Mouse (Mus musculus) testis, postnatal 10 days (tissue): ENCODE results near the gene Ccdc92b.
A peak's percentile ranks its signal among the peaks of the same experiment; 100 is the strongest.

Experiments used
- DNase-seq: peaks from one replicate; pipeline ENCODE4 v3.0.0; 2021; ENCODE audit warnings: low spot score

The Ccdc92b gene

DNA sequence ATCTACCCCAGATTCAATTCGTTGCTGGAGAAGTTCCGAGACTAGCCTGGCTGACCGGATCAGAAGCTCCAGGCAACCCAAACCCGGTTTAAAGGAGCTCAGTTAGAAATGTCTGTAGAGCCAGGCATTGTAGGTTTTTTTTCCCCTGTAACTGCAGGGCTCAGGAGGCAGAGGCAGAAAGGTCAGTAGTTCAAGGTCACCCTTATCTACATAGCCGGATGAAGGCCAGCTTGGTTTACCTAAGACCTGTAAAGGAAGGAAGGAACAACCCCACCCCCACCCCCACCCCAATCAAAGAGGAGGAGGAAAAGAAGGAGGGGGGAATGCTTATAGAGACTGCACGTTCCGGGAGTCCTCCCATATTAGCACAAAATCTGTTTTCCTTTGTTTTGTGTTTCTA lies 8.0 kb upstream of the Ccdc92b start:
- no peak for DNase-seq

DNA sequence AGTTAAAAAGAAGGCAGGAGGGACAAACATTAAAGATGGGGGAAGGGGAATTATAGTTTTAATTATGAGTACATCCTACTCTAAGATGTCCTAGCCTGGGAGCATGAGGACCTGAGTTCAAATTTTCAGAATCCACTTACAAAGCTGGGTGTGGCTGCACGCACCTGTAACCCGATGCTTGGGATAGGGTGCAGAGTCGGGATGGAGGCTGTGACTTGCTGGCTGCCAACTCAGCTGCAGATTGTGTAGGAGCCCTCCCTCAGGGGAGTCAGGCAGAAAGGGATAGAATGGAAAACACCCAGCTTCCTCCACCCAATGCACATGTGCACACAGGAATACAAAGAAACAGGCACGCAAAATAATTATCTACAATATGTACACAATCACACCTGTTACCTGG lies 6.0 kb upstream of the Ccdc92b start:
- no peak for DNase-seq

DNA sequence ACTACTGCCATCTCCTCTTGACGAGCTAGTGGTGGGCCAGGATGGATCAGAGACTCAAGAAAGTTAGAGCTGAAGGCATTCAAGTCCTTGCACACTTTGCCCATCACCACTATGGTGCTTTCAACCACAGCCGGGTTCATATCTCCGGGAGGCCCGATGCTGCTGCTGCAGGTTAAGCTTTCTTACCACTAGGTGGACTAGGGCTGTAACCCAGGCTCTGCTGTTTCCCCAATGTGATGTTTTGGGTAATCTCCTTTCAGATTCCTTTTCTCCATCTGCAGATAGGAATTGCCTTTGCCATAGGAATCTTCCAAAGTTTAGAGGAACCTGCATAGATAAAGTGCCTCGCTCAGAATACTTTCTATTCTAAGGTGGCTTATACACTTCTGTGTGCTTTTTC lies 3.8 kb upstream of the Ccdc92b start:
- DNase-seq: no peak

DNA sequence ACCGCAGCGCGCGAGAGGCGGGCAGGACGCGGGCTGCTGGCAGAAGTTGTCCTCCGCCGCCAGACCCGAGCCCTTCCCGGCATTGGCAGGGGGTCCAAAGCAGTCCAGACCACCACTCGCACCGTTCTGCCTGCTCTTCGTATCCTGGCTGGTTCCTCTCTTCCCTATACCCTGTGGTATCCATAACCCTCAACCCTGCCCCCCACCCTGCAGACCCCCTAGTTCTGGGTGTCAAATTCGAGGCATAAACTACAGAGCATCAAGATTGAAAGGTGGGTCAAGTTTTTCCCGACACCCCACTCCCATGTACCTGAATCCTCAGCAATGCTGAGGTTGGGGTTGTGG lies 523 bp downstream of the Ccdc92b start:
- DNase-seq: no peak

DNA sequence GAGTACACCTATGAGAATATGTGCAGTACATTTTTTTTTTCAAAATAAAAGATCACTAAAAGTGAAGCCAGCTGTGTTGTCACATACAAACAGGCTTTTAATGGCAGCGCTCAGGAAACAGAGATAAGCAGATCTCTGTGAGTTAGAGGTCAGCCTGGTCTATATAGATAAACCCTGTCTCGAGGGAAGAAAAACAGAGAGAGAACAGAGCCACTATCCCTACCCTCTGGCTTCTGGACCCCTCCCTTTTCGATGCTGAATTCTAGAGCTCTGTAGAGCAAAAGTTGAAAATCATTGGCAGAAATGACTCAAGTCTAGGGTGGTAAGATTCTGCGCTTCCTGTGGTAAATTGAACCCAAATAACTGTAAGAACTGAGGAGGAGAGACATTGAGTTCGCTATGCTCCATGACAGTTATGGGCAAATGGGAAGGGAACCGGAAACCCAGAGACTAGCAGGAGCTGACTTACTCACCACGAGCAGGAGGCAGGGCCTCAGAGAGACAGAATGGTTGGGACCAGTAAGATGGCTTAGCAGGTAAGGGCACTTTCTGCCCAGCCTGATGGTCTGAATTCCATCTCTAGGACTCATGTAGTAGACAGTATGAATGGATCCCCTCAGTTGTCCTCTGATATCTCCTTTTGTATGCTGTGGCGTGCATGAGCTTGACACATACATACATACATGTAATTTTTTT lies 2.7 kb downstream of the Ccdc92b start:
- no peak for DNase-seq

DNA sequence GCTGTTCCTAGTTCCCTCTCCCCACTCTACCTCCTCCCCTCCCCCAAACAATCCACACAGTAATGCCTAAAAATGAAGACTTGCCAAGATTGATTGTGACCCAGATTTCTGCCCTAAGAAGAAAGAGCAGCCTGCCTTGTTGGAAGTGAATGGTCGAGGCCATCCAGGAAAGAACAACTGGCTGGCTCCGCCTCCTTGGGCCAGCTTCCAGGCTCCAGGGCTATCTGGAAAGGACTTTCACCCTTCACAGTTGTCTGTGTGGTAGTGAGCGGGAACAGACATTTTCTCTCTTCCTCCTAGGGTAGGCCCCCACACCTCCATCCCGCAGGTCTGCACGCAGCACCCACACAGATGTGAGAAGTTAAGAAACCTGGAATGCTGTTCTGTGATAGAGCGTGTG lies 4.3 kb downstream of the Ccdc92b start:
- peak; percentile 54 for DNase-seq

DNA sequence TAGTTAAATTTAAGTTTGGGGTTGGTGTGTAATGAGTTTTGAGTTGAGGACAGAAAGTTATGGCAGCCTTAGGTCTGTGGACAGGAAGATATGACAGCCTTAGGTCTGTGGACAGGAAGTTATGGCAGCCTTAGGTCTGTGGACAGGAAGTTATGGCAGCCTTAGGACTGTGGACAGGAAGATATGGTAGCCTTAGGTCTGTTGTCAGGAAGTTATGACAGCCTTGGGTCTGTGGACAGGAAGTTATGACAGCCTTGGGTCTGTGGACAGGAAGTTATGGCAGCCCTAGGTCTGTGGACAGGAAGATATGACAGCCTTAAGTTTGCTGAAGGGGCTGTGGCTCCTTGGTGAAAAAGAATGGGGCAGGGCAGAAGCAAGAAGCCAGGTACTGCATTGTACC lies 5.9 kb downstream of the Ccdc92b start:
- DNase-seq: no peak

DNA sequence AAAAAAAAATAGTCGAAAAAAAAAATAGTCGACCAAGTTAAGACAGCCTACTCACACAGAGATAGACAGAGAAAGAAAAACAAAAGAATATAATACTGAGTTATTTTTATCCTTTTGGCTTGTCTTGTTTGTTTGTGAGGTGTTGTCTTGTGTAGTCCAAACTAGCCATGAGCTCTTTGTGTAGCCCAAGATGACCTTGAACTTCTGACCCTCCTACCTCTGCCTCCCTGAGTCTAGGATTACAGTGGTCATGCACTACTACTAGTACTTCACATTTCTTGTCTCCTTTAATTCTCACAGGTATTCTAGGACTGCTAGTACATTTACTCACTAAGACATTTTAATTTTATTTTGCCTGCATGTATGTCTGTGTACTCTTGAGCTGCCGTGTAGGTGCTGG lies 8.1 kb downstream of the Ccdc92b start:
- DNase-seq: no peak

DNA sequence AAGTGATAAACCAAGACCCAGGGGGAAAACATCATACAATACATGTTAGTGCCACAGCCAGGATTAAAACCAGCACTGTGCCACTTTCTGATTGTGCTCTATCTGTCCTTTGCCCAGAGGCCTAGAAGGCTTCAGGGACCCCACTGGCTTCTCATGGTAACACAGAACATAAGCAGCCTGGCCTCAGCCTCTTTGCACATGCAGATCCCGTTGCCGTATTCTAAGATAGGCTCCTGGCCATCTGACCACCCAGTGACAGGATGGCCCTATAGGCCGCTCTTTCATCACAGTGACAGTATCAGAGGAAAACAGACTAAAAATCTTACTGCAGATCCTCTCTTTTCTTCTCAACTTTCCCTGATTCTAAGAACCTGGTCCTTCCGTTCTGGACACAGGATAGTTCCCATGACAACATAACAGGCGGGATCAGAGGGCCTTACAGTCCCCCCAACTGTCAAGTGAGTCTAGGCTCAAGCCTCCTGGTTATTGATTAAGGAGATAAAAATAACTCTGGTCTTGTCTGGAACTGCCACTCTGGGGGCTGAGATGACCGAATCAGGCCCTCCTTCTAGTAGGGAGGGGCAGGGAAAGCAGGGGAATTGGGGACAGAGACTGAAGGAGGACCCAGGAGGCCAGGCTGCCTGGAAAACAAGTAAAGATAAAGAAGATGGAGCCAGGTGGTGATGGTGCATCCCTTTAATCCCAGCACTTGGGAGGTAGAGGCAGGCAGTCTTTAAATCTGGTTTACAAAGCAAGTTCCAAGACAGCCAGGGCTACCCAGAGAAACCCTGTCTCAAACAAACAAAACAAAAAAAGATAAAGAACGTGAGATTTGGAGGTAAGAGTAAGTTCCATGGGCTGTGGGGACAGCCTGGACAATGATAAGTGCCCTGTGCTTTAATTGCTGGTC lies 12.7 kb downstream of the Ccdc92b start:
- no peak for DNase-seq

DNA sequence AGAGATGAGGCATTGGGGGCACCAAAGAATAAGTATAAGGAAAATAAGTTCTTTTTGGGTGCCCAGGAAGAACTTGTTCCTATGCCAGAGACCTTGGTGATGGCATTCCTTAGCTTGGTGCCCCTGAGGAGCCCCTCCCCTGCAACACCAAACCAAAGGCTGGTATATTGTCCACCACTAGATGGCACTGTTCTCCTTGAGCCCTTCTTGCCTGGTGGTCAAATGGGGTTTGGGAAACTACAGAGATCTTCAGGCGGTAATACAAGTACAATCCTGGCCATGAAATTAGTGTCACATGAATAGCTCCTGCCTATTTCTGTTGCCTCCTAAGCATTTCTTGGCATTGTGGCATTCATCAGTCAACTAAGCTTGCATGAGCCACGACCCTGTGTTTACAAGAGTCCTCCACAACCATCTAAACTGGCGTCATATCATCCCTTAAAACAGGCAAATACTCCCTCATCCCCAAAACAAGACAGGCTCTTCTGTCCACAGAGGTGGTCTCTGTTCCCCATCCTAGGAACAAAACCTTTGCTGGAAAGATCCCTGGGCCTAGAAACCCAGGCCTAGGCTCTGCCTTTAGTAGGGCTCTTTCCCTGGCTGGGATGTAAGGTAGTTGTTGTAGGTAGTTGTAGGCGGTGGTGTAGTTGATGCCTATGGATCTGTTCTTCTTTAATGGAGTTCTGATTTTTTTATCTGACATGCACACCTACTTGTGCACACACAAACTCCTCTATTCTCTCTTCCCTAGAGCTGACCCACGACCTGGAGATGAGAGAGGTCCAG lies 15.3 kb downstream of the Ccdc92b start:
- DNase-seq: peak; percentile 68

DNA sequence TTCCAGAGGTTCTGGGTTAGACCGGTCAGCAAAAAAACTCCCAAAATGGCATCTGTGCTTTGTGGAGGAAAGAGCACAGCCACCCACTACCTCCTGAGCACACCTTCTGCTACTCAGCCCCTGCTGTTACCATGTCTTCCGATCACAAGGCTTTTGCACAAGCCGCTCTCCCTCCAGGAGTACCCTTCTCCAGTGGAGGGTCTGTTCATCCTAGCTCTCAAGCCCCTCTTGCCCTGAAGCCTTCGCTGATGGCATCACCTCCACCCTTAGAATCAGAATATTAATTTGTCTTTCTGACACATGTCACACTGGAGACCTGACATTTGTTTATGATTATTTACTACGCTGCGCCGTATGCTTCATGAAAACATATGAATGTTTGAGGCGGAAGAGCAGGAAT lies 18.1 kb downstream of the Ccdc92b start:
- no peak for DNase-seq

DNA sequence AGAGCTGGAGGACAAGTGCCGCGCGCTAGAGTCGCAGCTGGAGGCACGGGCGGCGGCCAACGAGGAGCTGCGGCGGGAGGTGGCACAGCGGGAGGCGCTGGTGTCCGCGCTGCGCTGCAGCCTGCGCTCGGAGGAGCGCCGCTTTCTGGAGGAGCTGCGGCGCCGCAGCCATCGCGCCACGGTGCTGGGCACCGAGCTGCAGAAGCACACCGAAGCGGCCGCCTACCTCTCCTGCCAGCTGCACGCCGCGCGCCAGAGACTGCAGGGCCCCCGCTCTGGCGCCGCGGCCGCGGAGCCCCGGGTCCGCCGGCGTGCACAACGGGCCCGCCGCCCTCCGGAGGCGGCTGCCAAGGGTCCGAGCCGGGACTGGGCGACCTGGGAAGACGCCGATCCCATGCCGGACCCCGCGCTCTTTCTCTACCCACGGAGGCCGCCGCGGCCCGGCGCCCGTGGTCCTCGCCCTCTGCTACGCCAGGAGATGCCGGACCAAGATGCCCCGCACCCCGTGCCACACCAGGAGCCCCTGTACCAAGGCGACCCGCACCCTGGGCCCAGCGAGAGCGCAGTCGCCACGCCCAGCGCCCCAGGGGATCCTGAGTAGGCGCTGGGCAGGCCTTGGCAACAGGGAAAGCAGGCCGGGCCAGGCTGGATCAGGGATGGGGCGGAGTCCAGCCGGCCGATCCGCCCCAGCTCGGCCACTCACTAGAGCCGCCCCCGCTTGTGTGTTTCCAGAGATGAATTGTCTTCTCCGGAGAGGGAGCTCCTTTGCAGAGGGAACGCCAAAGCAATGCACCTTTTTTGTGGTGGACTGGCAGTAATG lies 18.8 kb downstream of the Ccdc92b start:
- DNase-seq: peak; percentile 85

DNA sequence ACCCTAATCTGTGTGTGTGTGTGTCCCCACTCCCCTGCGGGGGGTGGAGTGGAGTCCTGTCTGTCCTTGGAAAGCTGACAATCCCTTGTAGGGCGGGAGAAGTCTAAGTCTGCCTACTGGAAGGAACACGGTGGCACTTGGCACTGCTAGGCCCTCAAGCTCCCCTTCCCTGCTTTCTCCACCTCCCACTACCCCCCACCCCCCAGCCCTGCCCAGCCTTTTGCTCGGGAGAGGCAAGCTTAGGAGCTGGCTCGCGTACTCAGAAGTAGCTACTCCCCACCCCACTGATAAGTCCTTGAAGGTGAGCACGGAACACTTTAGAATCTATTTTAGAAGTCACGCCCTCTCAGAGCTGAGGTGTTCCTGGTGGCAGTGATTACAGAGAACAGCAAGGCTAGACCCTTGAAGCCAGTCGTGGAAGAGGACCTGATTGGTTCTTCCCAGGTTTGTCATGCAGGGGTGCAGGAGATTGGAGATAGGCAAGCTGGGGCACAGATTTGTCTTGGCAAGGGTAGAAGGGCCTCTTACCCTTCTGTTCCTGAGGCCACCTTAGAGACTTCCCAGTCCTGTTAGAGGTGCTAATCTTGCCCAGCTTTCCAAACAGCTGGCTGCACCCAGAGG lies 19.5 kb downstream of the Ccdc92b start:
- no peak for DNase-seq

DNA sequence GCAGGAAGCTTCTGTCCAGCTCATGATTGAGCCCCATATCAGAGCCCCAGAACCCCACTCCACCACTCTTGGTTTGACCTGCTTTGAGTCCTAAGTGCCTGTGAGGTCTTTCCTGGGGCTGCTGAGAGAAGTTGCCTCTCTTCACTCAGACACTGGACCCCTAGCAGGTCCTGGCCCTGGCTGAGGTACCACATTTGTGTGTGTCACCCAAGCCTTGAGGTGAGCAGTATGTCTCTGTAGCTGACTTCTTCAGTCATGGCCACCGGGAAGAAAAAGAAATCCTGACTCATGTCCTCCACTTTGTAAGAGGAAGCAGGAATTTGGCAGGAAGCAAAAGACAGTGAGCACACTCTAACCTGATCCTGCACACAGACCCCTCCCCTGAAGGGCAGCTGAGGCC lies 20.2 kb downstream of the Ccdc92b start:
- no peak for DNase-seq

DNA sequence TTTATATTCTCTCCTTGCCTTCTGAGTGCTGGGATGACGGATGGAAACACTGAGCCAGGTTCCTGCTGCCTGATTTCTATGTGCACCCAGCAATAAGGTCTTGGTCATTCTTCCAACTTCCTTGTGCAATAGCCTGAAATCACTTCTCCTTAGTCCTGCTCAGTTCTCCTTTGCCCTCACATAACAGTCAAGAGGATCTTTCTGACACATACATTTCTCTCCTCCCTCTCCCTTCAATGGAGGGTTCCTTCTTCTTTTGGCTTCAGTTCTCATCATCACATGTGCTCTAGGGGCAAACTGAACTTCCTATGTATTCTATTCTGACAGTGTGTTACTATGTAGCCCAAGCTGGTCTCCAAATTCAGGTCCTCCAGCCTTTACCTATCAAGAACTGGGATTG lies 28.6 kb downstream of the Ccdc92b start:
- DNase-seq: no peak

DNA sequence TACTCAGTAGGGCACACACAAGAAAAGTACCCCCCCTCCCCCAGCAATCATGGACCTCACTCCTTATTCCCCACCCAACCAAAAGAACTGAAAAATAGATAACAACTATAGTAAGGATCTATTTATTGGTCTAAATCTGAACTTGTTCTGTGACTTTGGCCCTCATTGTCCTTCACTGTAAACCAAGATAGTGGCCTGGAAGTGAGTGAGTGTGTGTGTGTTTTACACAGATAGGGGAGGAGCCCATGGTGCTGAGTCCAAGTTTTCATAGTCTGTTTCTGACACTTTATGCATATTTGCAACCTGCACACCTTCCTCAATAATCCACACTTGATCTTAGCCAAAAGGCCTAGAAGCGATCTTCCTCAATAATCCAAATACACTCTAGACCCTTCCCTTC lies 29.3 kb downstream of the Ccdc92b start:
- DNase-seq: no peak

DNA sequence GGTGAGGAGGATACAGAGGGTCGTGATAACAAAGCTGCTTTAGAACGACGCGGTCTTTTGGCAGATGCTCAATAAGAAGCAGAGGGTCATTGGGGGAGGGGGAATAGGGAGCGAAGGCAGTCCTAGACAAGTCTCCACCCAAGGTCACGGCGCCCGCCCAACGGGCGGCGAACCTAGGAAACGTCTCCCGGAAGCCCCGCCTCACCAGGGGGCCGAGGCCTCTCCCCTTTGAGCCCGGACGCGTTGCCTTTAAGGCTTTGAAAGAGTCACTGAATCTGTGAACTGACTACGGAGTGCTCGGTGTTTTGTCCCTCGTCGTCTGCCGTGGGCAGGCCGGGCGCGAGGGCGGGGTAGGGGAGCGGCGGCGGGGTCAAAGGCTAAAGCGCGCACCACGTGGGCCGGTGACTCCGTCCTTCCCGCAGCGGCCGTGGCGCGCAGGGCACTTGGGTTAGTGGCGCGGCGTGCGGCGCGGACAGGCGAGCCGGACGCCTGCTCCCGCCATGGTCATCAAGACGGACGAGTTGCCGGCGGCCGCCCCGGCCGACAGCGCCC lies 29.8 kb downstream of the Ccdc92b start, which contains the start of gene Cluh:
Gene Cluh (plus strand): TSS at position 401 of the 552 bp plus-strand sequence.
- DNase-seq: peak; percentile 98

DNA sequence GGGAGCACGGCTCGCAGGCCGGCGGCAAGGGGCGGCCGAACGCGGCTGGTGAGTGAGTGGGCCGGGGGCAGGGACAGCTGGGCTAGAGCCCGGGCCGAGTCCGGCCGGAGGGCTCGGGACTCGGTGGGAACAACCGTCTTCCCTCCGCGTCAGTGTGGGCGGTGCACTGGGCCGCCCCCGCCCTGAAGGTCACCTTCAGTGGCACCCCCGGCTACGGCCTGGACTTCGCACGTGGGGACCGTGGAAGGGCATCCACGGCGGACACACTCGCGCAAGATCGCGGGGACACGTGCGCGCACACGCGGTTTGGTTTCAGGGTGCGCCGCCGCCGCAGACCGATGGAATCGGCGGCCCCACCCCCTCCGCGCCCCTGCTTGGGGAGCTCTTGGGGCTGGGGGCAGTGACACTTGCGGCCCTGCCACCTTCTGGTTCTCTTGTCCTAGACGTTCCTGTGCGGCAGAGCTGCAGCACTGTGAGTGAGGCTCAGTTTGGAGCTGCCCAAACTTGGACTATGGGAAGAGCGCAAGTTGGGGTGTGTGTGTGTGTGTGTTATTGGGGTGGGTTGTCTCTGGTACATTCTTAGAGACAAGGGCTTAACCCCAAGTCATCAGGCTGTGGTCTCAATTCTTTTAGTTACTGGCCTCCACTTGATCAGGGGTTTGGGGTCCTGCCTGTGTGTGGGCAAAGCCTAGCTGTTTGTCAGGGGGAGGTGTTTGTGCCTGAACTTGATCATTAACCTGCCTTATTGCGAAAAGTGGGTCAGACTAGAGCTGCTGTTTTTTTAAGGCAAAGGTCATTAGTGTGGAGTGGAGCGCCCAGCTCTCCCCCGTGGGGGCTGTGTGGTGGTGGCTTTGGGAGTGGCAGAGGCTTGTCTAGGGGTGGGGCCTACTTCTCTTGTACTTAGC lies 30.5 kb downstream of the Ccdc92b start:
- DNase-seq: peak; percentile 69

DNA sequence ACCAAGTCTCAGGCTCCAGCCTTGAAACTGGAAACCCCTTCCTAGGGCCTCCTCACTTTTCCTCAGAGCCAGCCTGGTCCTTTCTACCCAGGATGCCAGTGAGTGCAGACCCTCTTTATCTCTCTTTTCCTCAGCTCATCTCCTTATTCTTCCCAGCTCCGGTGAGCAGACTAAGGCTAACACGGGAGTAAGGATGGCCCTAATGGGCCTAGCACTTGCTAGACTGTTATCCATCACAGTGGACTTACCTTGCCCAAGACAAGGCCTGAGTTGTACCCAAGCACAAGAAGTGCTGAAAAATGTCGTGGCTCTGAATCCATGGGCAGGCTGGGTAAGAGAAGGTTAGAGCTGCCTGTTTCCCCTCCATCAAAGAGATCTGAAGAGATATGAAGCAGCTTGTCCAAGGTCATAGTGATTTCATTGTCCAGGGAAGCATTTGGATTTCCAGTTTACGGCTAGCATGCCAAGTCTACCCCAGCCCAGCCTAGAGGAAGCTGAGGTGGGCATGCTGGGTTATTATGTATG lies 31.2 kb downstream of the Ccdc92b start:
- DNase-seq: no peak

DNA sequence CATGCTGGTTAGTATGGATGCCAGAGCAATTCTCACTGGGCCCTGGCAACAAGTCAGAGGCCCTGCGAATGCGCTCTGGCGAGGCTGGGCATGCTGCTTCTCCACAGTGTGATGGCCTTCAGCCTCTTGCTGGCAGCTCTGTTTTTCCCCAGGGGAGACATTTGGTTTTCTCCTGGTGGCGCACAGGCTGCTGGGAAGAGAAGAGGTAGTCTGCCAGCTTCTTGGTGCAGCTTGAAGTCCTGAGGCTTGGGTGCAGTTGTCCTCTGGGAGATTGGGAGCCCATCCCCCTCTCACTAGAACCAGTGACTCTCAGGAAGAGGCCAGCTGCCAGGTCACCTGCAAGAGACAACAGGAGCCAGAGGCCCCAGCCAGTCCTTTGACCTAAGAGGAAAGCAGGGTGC lies 33.4 kb downstream of the Ccdc92b start:
- no peak for DNase-seq
